Mouse (Mus musculus) intestine, embryonic 14.5 days (tissue): ENCODE measurements around the gene Ift20. TPM values are rescaled to one million over a fixed set of nuclear protein-coding genes. Genes with fewer than 3 reads are reported as not detected.

Experiments
- ATAC-seq: fragments of 200-750 bp; cut with Nextera tagmentation; replicated peaks from 2 replicates; pipeline ENCODE4 v1.8.0; 2017; ENCODE audit warnings: low read depth, moderate number of reproducible peaks, moderate TSS enrichment, moderate library complexity; ENCODE audit not compliant: low FRiP score, low TSS enrichment
- DNase-seq: peaks from one replicate; pipeline ENCODE4 v3.0.0-alpha.2; 2018; ENCODE audit warnings: low spot score
- H3K27ac ChIP-seq: fragments of 300-500 bp; sonication (generic); 2 replicates; pipeline ENCODE4 v1.5.1; 2014; ENCODE audit warnings: low read depth, mild to moderate bottlenecking, control low read depth
- H3K27me3 ChIP-seq: fragments of 300-500 bp; sonication (generic); replicated peaks from 2 replicates; pipeline ENCODE4 v1.6.1; 2014; ENCODE audit warnings: low read length, control low read depth; ENCODE audit not compliant: control insufficient read depth, insufficient read depth
- H3K36me3 ChIP-seq: fragments of 300-500 bp; sonication (generic); 2 replicates; pipeline ENCODE4 v1.6.1; 2014; ENCODE audit warnings: low read length, control low read depth; ENCODE audit not compliant: control insufficient read depth, insufficient read depth
- H3K4me1 ChIP-seq: fragments of 300-500 bp; sonication (generic); replicated peaks from 2 replicates; pipeline ENCODE4 v1.6.1; 2014; ENCODE audit warnings: low read length, control low read depth, mixed read lengths; ENCODE audit not compliant: control insufficient read depth, insufficient read depth
- H3K4me2 ChIP-seq: fragments of 300-500 bp; sonication (generic); 2 replicates; pipeline ENCODE4 v1.6.1; 2014; ENCODE audit warnings: low read length
- H3K4me3 ChIP-seq: fragments of 300-500 bp; sonication (generic); 2 replicates; pipeline ENCODE4 v1.5.1; 2014; ENCODE audit warnings: low read depth, low read length, control low read depth, mixed read lengths
- H3K9ac ChIP-seq: fragments of 300-500 bp; sonication (generic); 2 replicates; pipeline ENCODE4 v1.6.1; 2014; ENCODE audit warnings: mild to moderate bottlenecking, low read length
- H3K9me3 ChIP-seq: fragments of 300-500 bp; sonication (generic); 2 replicates; pipeline ENCODE4 v1.6.1; 2016; ENCODE audit warnings: low read length, control low read depth; ENCODE audit not compliant: control insufficient read depth
- WGBS: fragments of 180-500 bp; shearing (Covaris S2); extraction: QIAGEN DNeasy Blood & Tissue Kit; methylation state at CpG from one replicate; pipeline ENCODE4 v1.1.7; 2014; 5-methylcytosine and 5-hydroxymethylcytosine counted together
- polyA plus RNA-seq: library from polyadenylated mRNA; unstranded; fragments of >200 nt; fragmentation: Nextera tagmentation; extraction: Ambion mirVana; gene quantifications from 2 replicates; pipeline ENCODE4 v1.2.1, GENCODE M21; 2014

Ift20 gene
- polyA plus RNA-seq, 1 experiment from 2014 or later = 123 TPM

GRCm38 (mm10) chr11:78547718-78548460 lies 11.7 kb downstream of the Ift20 start:
- H3K4me2 ChIP-seq = no peak overlapping the region
- 64% methylated on average over 2 of the region's 2 CpGs for WGBS
- no peak overlapping the region for H3K9ac ChIP-seq
- no peak overlapping the region for H3K4me3 ChIP-seq
- peaks cover 12% of the 10 kb centered on the region for H3K36me3 ChIP-seq
- H3K4me1 ChIP-seq = peaks cover 18% of the 10 kb centered on the region
- DNase-seq = no peak
- ATAC-seq = no peak
- H3K9me3 ChIP-seq = no peaks in the 10 kb centered on the region
- H3K27ac ChIP-seq = no peak overlapping the region
- no peaks in the 10 kb centered on the region for H3K27me3 ChIP-seq

GRCm38 (mm10) chr11:78549491-78549987 lies 13.4 kb downstream of the Ift20 start:
- Histone ChIP-seq H3K4me3 (peak overlapping the region; percentile 70), H3K9ac (peak overlapping the region; percentile 67), H3K9me3 (no peaks in the 10 kb centered on the region), H3K4me1 (peaks cover 18% of the 10 kb centered on the region), H3K27ac (no peak overlapping the region; the same call in 1 of the 2 replicates), H3K36me3 (no peaks in the 10 kb centered on the region), H3K27me3 (no peaks in the 10 kb centered on the region), H3K4me2 (peak overlapping the region; percentile 84)
- WGBS = 3% methylated on average over 5 of the region's 5 CpGs
- ATAC-seq = no peak
- no peak for DNase-seq

GRCm38 (mm10) chr11:78550168-78551058 lies 14.3 kb downstream of the Ift20 start, which contains the start of gene Tmem97:
TSS of gene Tmem97 (minus strand) at chr11:78550777.
- H3K4me1 ChIP-seq = peaks cover 18% of the 10 kb centered on the region

GRCm38 (mm10) chr11:78551059-78551398 lies 14.9 kb downstream of the Ift20 start:
- Histone ChIP-seq H3K36me3 (no peaks in the 10 kb centered on the region), H3K27me3 (no peaks in the 10 kb centered on the region), H3K4me2 (peak overlapping the region; percentile 84), H3K4me3 (peak overlapping the region; percentile 70), H3K9ac (peak overlapping the region; percentile 59), H3K9me3 (no peaks in the 10 kb centered on the region), H3K27ac (peak overlapping the region; percentile 77), H3K4me1 (peaks cover 18% of the 10 kb centered on the region)
- 32% methylated on average over 6 of the region's 6 CpGs for WGBS
- ATAC-seq (peak; percentile 37), DNase-seq (no peak)

More at GRCm38 (mm10) chr11:78550168-78551058, 14.3 kb downstream of the Ift20 start, which contains the start of gene Tmem97:
- Histone ChIP-seq H3K4me2 (peak within 1 kb of the TSS; percentile 84), H3K36me3 (no peaks in the 10 kb centered on the region), H3K9ac (peak within 1 kb of the TSS; percentile 67), H3K27me3 (no peaks in the 10 kb centered on the region), H3K27ac (peak within 1 kb of the TSS; percentile 77), H3K9me3 (no peaks in the 10 kb centered on the region), H3K4me3 (peak within 1 kb of the TSS; percentile 70)
- DNase-seq = peak; percentile 94
- peak; percentile 100 for ATAC-seq
- under 1% methylated on average over 60 of the region's 60 CpGs for WGBS

- H3K4me3 ChIP-seq = no peak overlapping the region
- H3K27me3 ChIP-seq = no peaks in the 10 kb centered on the region
- H3K27ac ChIP-seq = peak overlapping the region; percentile 24; the same call in 1 of the 2 replicates
- no peak overlapping the region for H3K9ac ChIP-seq
- H3K9me3 ChIP-seq = no peaks in the 10 kb centered on the region
- 74% methylated on average over 3 of the region's 3 CpGs for WGBS
- no peaks in the 10 kb centered on the region for H3K36me3 ChIP-seq
- no peak overlapping the region for H3K4me2 ChIP-seq
- peaks cover 5% of the 10 kb centered on the region; the same call in 1 of the 2 replicates for H3K4me1 ChIP-seq
- no peak for DNase-seq
- no peak for ATAC-seq
Observed at GRCm38 (mm10) chr11:78555623-78556022, 19.5 kb downstream of the Ift20 start.

- no peak for ATAC-seq
- Histone ChIP-seq H3K4me2 (no peak overlapping the region), H3K9ac (no peak overlapping the region), H3K9me3 (no peaks in the 10 kb centered on the region), H3K27ac (no peak overlapping the region), H3K4me3 (no peak overlapping the region), H3K36me3 (no peaks in the 10 kb centered on the region), H3K4me1 (peaks cover 2% of the 10 kb centered on the region; the same call in 1 of the 2 replicates), H3K27me3 (no peaks in the 10 kb centered on the region)
- WGBS = 75% methylated on average over 4 of the region's 4 CpGs
- DNase-seq = no peak
Observed at GRCm38 (mm10) chr11:78556070-78556469, 19.9 kb downstream of the Ift20 start.

GRCm38 (mm10) chr11:78557241-78557640 lies 21.1 kb downstream of the Ift20 start:
- Histone ChIP-seq H3K4me3 (no peak overlapping the region), H3K4me2 (no peak overlapping the region), H3K27ac (no peak overlapping the region), H3K4me1 (no peaks in the 10 kb centered on the region), H3K9ac (no peak overlapping the region), H3K27me3 (no peaks in the 10 kb centered on the region), H3K9me3 (no peaks in the 10 kb centered on the region), H3K36me3 (no peaks in the 10 kb centered on the region)
- 52% methylated on average over 8 of the region's 8 CpGs for WGBS
- DNase-seq (no peak), ATAC-seq (no peak)

- DNase-seq (peak; percentile 68), ATAC-seq (peak; percentile 56; the same call in 1 of the 2 replicates)
- no peaks in the 10 kb centered on the region for H3K36me3 ChIP-seq
- H3K4me1 ChIP-seq = no peaks in the 10 kb centered on the region
- no peaks in the 10 kb centered on the region for H3K27me3 ChIP-seq
- no peak overlapping the region for H3K4me3 ChIP-seq
- H3K9ac ChIP-seq = no peak overlapping the region
- no peaks in the 10 kb centered on the region for H3K9me3 ChIP-seq
- no peak overlapping the region for H3K27ac ChIP-seq
- 16% methylated on average over 4 of the region's 4 CpGs for WGBS
- no peak overlapping the region for H3K4me2 ChIP-seq
Observed at GRCm38 (mm10) chr11:78560447-78560846, 24.3 kb downstream of the Ift20 start.
